Mouse (Mus musculus) left cerebral cortex, postnatal 36 days (tissue): ENCODE measurements at regions not wholly inside any gene's neighbourhood (a gene's known extent, or its start where the extent isn't known, plus 50 kb on each side); places are given as distances from the start of the nearest gene placed in this dataset.
A peak's percentile ranks its signal among the peaks of the same experiment; 100 is the strongest.
"Not testable (repeated sequence)": the region's sequence is repeated elsewhere in the genome, so short reads cannot be mapped to it uniquely, and the experiment has no call there.

Source experiments
- DNase-seq, 2 experiments: peaks; one replicate each; pipeline ENCODE4 v3.0.0; 2021 to 2022; ENCODE audit warnings: low spot score in 2 of 2, mixed read lengths in 1 of 2
- intact Hi-C: fragments of 180-260 bp; cut with DNase I; formaldehyde crosslinking; loops from one replicate; pipeline ENCODE4 v1.15.1; 2025

- intact Hi-C loops = no loop called here
- peak; percentile 35 to 46 for DNase-seq
Measured at GRCm38 (mm10) chr10:25714041-25714440, 178.0 kb upstream of the Smlr1 start.

DNA sequence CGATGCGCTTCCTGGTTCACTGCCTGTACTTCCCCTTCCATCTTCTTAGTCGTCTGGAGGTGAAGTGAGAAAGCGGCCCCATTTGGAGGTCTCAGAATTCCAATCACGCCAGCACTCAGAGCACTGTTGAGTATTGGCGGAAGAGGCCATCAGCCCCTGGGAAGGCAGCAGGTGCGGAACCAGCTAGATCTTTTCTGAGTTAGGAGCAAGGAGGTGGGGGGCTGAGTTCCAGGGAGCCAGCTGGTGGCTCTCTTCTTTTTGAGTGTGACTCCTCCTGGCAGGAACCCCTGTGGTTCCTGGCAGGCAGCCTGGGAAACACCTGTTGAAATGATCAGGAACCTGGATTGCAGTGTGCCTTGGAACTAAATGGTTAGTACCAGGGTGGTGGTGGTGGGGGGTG is 171.9 kb upstream of the Smlr1 start:
- DNase-seq = peak in 1 of 2 experiments; percentile 28

DNA sequence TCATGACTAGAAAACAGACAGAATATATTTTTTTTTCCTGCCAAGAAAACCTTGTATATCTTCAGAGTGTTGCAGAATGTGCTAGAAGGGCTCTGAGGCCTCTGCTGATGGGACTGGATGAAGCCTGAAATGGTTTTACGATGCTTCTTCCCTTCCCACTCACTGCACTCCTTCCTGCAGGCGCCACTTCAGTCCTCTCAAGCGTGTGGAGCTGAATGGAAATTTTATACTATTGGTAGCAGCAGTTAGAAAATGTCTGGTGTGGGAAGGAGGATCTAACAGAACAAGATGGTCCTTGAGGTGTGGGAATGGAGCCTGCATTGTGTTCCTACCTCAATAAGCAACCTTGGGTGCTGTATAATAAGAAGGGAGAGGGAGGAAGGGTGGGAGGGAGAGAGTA is 166.1 kb upstream of the Smlr1 start:
- intact Hi-C loops = no loop called here
- DNase-seq = no peak

More for the DNA sequence above, 171.9 kb upstream of the Smlr1 start:
- intact Hi-C loops = no loop called here

DNA sequence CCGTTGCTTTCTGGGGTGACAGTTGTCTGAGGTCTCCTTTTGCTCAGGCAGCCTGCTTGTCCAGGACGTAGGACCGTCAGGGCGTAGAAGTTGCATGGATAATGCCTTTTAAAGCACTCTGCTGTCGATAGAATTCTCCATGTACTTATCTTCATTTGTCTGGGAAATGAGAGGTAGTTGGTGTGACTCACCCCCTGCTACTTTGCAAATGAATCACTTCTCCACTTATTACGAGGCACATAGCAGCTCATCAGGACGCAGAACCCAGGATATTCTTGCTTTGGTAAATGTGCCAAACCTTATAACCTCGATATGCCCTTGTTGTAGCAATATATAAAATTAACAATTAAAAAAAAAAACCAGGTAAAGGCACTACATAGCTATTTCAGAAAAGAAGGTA is 159.7 kb upstream of the Smlr1 start:
- intact Hi-C loops = no loop called here
- no peak for DNase-seq

DNA sequence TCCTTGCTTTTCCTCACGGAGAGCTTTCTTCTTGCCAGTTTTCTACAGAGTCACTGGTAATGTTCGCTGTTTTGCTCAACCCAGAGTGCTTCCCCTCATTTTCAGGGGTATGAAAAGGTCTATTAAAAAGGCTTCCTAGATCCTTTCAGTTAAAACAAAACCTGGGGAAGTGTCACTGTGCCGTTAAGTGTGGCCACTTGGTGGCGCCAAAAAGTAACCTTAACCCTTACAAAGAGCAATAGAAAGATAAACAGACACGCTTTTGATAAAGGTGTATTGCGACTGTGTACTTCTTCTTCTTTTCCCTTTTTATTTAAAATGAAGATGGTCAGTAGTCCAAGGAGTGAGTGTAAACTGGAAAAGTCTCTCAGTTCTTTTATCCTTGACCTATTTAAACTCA is 145.2 kb upstream of the Smlr1 start:
- intact Hi-C loops = loop anchor here (1.0 to 10.0 kb wide), 3 partner anchors 396 to 664 kb away; partner anchors contain the start of genes Gm9767 and Tmem200a
- DNase-seq = peak; percentile 53 to 55

DNA sequence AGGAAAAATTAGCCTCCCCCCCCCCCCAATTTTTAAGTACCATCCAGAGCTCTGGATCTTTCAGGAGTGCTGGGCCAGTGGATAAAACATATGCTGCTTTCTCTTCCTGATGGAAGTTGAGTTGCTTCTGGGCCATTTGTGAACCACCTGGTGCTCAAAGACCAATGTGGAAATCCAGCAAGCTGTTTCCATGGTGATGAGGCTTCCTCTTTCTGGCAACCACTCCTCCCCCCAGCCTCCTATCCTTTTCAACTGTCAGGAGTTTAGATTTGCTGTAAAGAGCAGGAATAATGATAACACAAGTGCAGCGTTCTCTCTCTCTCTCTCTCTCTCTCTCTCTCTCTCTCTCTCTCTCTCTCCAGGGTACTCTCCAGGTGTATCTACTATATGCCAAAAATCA is 141.8 kb upstream of the Smlr1 start:
- intact Hi-C loops = no loop called here
- no peak for DNase-seq

DNA sequence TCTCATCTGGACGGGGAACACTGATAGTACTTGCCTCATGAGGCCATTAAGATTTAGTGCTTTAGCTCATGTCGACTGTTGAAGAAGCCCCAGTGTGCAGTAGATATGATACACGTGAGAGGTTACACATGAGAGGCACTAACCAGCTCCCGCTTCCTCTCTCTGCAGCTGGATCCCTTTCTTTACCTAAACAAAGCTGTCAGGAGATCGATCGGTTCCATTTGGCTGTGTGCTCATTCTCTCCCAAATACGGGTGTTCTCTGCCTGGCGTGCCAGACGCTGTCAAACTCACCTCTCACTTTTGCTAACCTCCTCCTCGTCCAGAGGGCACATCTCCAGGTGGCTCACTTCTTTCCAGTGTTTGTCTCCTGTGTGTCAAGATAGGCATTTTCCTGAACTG is 139.3 kb upstream of the Smlr1 start:
- no peak for DNase-seq
- intact Hi-C loops = no loop called here

DNA sequence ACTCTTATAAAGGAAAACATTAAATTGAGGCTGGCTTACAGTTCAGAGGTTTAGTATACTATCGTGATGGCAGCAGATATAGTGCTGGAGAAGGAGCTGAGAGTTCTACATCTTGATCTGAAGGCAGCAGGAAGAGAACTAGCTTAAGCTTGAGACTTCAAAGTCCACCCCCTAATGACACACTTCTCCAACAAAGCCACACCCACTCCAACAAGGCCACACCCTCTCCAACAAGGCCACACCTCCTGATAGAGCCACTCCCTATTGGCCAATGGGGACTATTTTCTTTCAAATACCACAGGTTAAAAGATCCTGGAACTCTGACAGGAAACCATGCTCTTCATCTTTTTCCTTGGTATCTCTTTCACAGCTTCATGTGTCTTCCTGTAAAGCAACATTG is 134.0 kb upstream of the Smlr1 start:
- DNase-seq = no peak
- intact Hi-C loops = no loop called here

GRCm38 (mm10) chr10:25652742-25653563 is 116.9 kb upstream of the Smlr1 start:
- intact Hi-C loops = no loop called here
- DNase-seq = peak in 1 of 2 experiments; percentile 9

DNA sequence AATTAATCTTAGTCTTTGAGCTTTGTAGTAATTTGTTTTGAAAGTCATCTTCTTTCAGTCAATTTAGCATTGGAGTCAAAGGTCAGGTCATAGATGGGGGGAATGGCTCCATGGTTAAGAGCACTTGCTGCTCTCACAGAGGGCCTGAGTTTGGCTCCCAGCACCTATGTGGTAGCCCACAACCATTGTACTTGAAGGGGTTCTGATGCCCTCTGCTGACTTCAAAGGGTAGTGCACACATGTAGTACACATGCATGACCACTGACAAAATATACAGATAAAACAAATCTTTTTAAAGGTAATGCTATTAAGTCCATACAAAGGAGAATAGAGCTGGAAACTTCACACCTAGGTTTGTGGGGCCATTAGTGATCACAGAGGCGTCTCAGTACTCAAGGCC is 111.7 kb upstream of the Smlr1 start:
- DNase-seq = no peak

DNA sequence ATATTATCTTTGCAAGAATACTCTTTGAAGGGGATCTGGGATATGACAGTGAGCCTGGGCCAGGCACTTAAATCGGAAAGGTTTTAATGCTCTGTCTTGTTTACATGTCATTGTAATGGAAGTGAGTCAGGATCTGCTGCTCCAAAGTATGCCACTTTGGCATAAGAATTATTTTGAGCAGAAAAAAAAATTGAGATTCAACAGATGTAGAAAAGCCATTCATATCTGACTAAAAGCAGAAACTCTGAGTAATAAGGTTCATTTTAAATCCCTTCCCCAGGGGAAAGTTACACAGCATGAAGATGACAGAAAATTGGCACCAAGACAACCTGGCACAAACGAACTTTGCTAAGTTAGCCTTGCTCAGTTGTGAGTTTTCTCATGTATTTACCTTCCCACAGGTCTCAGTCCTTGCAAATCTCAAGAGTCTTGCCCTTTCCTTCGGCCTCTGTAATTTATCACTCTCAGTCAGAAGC is 107.5 kb upstream of the Smlr1 start:
- DNase-seq = no peak
- intact Hi-C loops = no loop called here

More for the DNA sequence above, 111.7 kb upstream of the Smlr1 start:
- intact Hi-C loops = no loop called here

- DNase-seq = no peak
- intact Hi-C loops = no loop called here
Measured at GRCm38 (mm10) chr10:25642079-25642696, 106.1 kb upstream of the Smlr1 start.

- intact Hi-C loops = no loop called here
- no peak for DNase-seq
Measured at GRCm38 (mm10) chr10:25633058-25633614, 97.1 kb upstream of the Smlr1 start.

GRCm38 (mm10) chr10:25632306-25632705 is 96.2 kb upstream of the Smlr1 start:
- intact Hi-C loops = no loop called here
- DNase-seq = no peak

GRCm38 (mm10) chr10:25622585-25622984 is 86.5 kb upstream of the Smlr1 start:
- intact Hi-C loops = loop anchor here (5.0 kb wide), 1 partner anchor 455 kb away; the partner anchor contains the start of genes Gm9767 and Tmem200a
- DNase-seq = no peak

GRCm38 (mm10) chr10:25621747-25622134 is 85.7 kb upstream of the Smlr1 start:
- DNase-seq = not testable (repeated sequence)
- intact Hi-C loops = loop anchor here (5.0 kb wide), 1 partner anchor 456 kb away; the partner anchor contains the start of genes Gm9767 and Tmem200a

DNA sequence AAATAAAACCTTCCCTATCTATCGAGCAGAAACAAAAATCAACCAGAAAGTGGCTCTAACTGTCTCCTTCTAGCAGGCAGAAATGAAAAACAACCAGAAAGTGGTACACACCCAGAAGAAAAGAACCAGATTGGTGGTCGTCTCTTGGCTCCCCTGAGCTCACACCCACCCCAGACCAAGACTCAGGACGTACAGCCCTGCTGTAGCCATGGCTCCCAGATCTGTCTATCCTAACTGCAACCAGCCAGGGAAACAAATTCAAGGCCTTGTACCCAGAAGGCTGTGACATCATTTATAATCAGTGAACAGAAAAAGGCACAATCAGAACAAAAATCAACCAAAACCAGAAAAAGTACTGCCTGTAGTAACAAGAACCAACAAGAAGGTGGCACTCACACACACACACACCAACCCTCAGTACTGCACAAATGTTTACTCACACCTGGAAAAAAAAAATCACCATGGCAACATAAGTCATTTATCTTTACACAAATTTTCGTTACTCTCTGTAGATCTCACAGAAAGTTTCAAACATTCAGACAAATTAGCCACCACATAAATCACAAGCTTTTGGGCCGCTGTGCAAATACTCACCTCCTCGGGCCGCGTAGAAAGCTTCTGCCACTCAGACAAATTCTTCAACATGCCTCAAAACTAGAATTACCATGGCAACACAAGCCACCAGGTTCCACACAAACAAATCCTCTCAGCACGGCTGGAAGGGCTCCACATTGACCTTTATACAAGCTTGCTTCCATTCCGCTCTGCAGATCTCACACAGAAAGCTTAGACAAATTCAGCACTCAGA is 85.1 kb upstream of the Smlr1 start:
- DNase-seq = peak in 1 of 2 experiments; percentile 7
- intact Hi-C loops = loop anchor here (5.0 kb wide), 1 partner anchor 456 kb away; the partner anchor contains the start of genes Gm9767 and Tmem200a

DNA sequence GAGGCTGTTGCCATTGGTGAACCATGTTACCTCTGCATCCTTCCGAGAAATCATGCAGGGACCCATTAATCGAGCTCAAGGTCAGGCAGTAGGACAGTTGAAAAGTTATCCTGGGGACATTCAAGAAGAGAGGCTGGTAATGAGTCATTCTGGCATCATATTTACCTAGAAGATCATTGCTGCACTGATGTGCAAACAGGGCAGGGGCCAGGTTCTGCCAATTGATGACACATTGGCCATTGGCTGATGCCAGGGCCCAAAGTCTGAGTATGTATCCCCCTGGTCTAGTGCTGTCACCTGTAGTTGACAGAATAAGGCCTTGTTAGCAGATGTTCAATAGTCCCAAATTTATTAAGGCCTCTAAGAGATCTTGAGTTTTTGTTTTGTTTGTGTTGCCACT is 83.6 kb upstream of the Smlr1 start:
- intact Hi-C loops = loop anchor here (5.0 kb wide), 1 partner anchor 458 kb away; the partner anchor contains the start of genes Gm9767 and Tmem200a
- no peak for DNase-seq

GRCm38 (mm10) chr10:25601471-25601870 is 65.4 kb upstream of the Smlr1 start:
- no peak for DNase-seq

DNA sequence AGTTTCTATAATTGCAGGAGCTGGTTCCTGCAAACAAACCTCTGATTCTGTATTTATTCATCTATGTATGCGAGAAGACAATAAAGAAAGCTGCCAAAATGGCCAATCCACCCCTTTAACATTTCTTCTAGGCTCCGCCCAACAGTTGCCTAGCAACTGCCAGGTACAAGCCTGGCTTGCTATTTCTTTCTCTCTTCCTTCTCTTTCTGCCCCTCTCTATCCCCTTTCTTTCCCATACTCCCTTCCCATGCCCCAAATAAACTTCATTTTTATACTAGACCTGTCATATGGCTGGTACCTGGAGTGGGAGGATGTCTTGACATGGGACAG is 53.2 kb upstream of the Smlr1 start:
- DNase-seq = no peak
- intact Hi-C loops = no loop called here

More at GRCm38 (mm10) chr10:25601471-25601870, 65.4 kb upstream of the Smlr1 start:
- intact Hi-C loops = no loop called here
